Mouse (Mus musculus) cerebellum, adult 2 months (tissue): ENCODE measurements around the gene Prdx5.

ENCODE experiments used
- CTCF ChIP-seq: fragments of 200-500 bp; IDR thresholded peaks from 2 replicates; pipeline ENCODE4 v1.5.1; 2011; ENCODE audit warnings: low read depth, mild to moderate bottlenecking, control low read depth, low read length, moderate library complexity, borderline replicate concordance; ENCODE audit not compliant: insufficient read depth
- POLR2A ChIP-seq: fragments of 200-500 bp; IDR thresholded peaks from 2 replicates; pipeline ENCODE4 v1.6.1; 2011; ENCODE audit warnings: low read length, control low read depth, borderline replicate concordance; ENCODE audit not compliant: insufficient read depth

DNA sequence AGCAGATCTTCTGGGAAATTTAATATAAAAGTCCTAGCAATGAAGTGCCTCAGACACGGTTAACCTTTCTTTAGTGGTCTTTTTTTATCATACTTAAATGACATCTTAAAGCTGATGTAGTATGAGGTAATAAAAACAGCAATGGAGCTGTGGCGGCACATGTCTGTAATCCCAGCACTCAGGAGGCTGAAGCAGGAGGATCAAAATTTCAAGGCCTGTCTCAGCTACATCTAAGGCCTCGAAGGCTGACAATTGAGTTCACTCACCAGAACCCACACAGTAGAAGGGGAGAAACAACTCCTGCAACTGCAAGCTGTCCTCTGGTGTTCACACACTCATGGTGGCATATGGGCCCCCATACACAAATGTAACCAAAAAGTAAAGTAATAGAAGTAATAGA lies 49.9 kb downstream of the Prdx5 start:
- no peak for TF ChIP-seq POLR2A
- no peak for TF ChIP-seq CTCF
